Mouse (Mus musculus) granulocyte monocyte progenitor cell, adult 5-6 weeks (primary cell): ENCODE results near the gene Dntt. TPM values are rescaled to one million over a fixed set of nuclear protein-coding genes. Genes with fewer than 3 reads are reported as not detected.

Experiments
- ATAC-seq: replicated peaks from 2 replicates; pipeline ENCODE4 v1.8.0; 2016; ENCODE audit warnings: mild to moderate bottlenecking, moderate TSS enrichment, inconsistent platforms; ENCODE audit not compliant: poor library complexity, severe bottlenecking
- total RNA-seq, 2 experiments: library from RNA; stranded (forward) in 1 of 2; stranded (reverse) in 1 of 2; fragments of 200-712, 200-1000 nt in 1 of 2; fragments of >200 nt in 1 of 2; fragmentation: Nextera tagmentation in 1 of 2; gene quantifications; 2 replicates each; pipeline ENCODE4 v1.2.3; 2014 to 2017

The Dntt gene
- total RNA-seq (2014; fragmentation: Nextera tagmentation) (0.13 and 0.17 TPM in 2 replicates), total RNA-seq (2017) (0.82 and 1.1 TPM in 2 replicates)

- no peak for ATAC-seq
Measured at GRCm38 (mm10) chr19:41029219-41029618, at the start of gene Dntt. Gene Dntt (plus strand): TSS chr19:41029275.

DNA sequence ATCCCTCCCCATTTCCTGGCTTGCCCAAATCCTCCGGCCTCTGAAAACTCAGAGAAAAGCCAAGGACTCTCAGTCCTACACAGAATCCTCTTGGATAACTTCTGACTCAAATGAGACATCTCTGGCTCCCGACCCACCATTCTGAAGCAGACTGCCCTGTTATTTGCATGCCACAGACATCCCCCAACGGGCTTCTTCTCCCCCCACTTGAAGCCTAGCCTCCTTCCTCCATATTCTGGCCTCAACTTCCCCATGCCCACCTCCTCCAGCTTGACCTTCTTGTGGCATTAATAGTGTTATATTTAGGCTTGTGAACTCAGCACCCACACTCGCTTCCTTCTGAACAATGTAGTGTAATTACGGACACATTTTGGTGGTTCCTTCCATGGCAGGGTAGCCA, 48.4 kb upstream of the Dntt start:
- ATAC-seq = no peak

GRCm38 (mm10) chr19:40984536-40984935, 44.5 kb upstream of the Dntt start:
- ATAC-seq = no peak

DNA sequence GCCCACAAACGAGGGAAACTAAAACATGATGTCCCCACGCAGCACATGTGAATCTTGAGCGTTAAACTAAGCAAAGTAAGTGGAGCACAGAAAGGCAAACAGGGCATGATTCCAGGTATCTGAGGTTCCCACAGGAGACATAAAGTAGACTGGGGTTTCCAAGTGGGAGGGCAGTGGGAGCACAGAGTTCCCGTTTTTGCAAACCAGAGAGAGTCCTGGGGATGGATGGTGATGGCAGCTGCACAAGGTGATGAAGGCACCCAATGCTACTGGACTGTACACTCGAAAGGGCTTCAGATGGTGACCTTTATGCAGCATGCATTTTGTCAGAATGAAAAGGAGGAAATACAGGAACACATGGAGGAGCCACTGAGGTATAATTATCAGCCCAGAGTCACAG, 40.2 kb upstream of the Dntt start:
- ATAC-seq = no peak

GRCm38 (mm10) chr19:40989961-40990600, 39.0 kb upstream of the Dntt start:
- ATAC-seq = no peak

- ATAC-seq = no peak
Measured at GRCm38 (mm10) chr19:40990781-40991343, 38.2 kb upstream of the Dntt start.

- ATAC-seq = no peak
Measured at GRCm38 (mm10) chr19:40991626-40992025, 37.4 kb upstream of the Dntt start.

DNA sequence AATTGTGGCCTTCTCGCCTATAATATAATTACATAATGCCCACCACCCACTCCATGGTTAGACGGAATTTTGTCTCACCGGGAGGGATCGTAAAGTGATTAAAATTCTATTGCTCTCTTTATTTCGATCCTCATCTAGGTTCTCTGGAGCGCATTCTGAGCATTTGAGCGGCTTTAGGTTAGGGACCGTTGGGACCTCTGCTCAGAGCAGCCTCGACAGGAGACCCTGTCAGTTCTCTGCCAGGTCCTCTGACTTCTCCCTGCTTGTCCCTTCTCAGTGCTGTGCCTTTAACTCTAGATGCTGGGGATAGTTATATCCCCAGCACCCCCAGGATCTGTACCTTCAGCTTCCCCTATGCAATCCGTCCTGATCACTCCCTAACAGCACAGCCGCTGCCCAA, 37.0 kb upstream of the Dntt start:
- ATAC-seq = no peak

DNA sequence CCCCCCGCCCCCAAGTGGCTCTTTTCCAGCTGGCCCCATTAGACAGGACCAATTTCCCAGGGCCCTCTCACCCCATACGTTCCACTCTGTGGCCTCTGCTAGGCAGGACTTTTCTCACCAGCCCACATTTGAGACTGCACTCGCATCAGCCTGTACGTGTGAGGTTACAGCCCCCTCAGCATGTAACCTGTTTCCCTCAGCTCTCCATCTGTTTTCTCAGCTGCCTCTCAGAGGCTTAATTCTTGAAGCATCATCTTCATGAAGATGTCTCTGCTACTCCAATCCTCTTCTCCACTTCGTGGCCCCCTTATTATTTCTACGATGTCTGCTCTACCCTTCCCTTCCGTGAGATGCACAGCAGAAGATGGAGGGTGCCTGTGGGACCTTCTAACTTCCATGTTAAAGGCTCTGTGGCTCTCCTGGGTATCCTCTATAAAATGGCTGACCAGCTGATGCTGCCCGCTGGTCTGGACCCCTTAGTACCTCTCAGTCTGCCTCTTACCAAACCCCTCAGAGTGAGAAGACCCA, 36.5 kb upstream of the Dntt start:
- no peak for ATAC-seq

GRCm38 (mm10) chr19:40993356-40993755, 35.7 kb upstream of the Dntt start:
- no peak for ATAC-seq

DNA sequence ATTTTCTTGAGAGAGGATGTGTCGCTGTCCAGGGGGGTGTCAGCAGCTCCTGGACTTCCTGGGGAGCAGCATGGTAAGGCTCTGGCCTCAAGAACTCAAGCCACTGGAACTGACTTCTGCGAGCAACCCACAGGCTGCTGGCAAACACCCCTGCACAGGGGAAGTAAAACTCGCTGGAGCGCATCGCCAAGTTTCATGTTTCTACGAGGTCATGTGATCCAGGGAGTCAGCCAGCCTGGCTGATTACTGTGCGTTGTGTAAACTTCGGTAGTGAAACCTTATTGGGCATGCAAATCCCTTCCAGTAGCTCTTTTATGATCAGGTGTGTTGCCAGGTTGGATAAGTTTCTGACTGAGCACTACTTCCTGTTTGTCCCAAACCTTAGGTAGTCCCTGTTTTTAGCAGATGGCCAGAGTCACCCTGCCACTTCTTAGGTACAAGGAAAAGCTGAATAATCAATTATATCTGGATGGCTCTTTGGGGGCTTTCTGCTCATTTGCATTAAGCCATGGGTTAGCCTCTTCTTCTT, 35.0 kb upstream of the Dntt start, which contains the start of gene Blnk:
Gene Blnk, minus strand, starts transcription at position 479 of the 529 bp plus-strand sequence.
- peak; percentile 68 for ATAC-seq

DNA sequence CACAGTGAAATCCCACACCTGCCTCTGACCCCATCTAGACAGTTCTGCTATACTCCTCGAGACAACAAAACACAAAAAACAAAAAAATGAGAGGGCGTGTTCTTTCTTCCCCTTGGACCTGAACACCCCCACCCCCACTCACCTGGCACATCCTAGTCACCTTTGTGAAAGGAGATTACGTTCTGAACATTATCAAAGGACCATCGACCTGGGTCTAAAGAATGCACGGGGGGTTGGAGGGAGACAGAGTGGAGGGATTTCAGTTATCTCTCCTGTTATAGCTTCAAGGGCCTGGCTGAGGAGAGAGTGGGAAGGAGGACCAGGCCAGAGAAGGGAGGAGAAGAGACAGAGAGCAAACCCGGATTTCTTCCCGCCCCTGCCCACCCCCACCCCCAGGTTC, 34.2 kb upstream of the Dntt start:
- ATAC-seq = no peak

GRCm38 (mm10) chr19:40995449-40996401, 33.4 kb upstream of the Dntt start:
- peak; percentile 25 for ATAC-seq

GRCm38 (mm10) chr19:40996722-40997121, 32.4 kb upstream of the Dntt start:
- no peak for ATAC-seq

GRCm38 (mm10) chr19:40998469-40999170, 30.5 kb upstream of the Dntt start:
- ATAC-seq = peak; percentile 65

- no peak for ATAC-seq
Measured at GRCm38 (mm10) chr19:40999569-40999968, 29.5 kb upstream of the Dntt start.

DNA sequence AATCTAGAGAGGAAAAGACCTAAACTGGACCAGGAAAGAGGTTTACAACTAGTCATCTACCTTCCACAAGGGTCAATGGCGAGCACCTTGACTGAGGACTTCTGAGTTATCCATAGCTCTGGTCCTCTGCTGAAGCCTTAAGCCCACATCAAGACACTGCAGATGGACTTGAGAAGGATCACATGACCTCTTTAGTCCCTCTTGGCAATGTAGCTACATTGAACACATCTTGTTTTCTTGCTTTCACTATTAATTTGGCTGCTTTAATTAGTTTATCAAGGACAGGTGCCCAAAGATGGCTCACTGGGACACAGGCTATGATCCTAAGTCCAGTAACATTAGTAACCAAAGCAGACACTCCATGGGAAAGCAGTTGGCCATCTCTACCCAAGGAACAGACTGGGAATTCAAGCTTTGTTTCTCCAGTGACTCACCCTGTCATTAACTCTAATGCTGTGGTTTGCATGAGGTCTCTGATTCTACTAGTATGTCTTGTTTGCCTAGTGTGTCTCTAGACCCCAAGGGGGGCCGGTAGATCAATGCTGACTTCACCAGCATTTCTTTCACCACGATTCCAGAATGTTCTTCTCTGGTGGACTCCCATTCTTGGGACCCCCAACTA, 25.3 kb upstream of the Dntt start:
- ATAC-seq = no peak

- ATAC-seq = no peak
Measured at GRCm38 (mm10) chr19:41006621-41007020, 22.5 kb upstream of the Dntt start.

DNA sequence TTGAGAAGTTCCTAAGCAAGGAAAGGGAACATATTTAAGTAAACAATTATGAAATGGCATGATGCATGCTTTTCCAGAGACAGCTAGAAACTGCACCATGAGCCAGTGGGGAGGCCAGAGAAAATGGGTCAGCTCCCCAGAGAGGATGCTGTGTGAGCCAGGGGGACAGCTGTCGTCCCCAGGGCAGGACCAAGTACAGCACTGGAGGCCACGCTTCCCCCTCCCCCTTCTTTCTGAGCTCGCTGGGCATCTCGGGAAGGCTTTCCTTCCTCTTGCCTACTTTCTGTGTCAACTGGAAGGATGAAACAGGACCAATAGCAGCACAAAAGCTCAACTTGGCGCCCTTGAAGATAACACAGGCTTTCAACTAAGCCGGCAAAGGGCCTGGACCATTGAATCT, 21.7 kb upstream of the Dntt start:
- ATAC-seq = no peak

DNA sequence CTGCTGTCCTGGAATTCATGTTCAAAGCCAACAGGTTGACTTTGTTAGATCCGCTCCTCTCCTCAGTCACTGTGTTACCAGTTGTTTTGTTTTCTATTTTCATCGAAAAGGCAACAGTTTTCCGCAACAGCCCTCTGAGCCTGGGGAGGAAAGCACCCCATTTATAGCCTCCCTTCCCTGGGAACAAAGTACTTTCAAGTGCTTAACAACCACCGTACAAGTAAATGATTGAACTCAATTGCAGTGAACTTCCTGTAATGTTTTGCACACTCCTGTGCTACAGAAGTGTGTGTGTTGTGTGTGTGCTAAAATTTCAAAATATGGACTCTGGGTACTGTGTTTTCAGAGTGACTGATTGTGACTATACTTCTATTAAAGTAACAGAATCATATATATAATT, 21.3 kb upstream of the Dntt start:
- ATAC-seq = no peak
